Mouse (Mus musculus): ENCODE measurements at regions not wholly inside any gene's neighbourhood (a gene's known extent, or its start where the extent isn't known, plus 50 kb on each side); places are given as distances from the start of the nearest gene placed in this dataset.
"Not testable (repeated sequence)": the region's sequence is repeated elsewhere in the genome, so short reads cannot be mapped to it uniquely, and the experiment has no call there.

GRCm38 (mm10) chr13:5920422-5920821 lies 59.1 kb downstream of the Klf6 start:
- Histone ChIP-seq H3K4me3 (replicated peaks; ENCODE audit: extremely low read depth, low read depth, low read length) (no peak overlapping the region), H3K4me1 (ENCODE audit: control insufficient read depth, insufficient read depth, low read length) (no peaks in the 10 kb centered on the region)
- no peak for DNase-seq
- WGBS = 64% methylated on average over 3 of the region's 3 CpGs
- TF ChIP-seq CTCF (IDR thresholded peaks at IDR 0.05; ENCODE audit: insufficient read depth, low read length) (no peak), POLR2A (IDR thresholded peaks at IDR 0.05; ENCODE audit: borderline replicate concordance, extremely low read depth, low read depth, low read length) (no peak)

GRCm38 (mm10) chr13:5931433-5931832 lies 70.2 kb downstream of the Klf6 start:
- DNase-seq = no peak
- Histone ChIP-seq H3K4me3 (replicated peaks; ENCODE audit: extremely low read depth, low read depth, low read length) (no peak overlapping the region), H3K4me1 (ENCODE audit: control insufficient read depth, insufficient read depth, low read length) (no peaks in the 10 kb centered on the region)
- TF ChIP-seq POLR2A (IDR thresholded peaks at IDR 0.05; ENCODE audit: borderline replicate concordance, extremely low read depth, low read depth, low read length) (no peak), CTCF (IDR thresholded peaks at IDR 0.05; ENCODE audit: insufficient read depth, low read length) (no peak)
- 55% methylated on average over 2 of the region's 2 CpGs for WGBS

- TF ChIP-seq CTCF (IDR thresholded peaks at IDR 0.05; ENCODE audit: insufficient read depth, low read length) = no peak
- TF ChIP-seq POLR2A (IDR thresholded peaks at IDR 0.05; ENCODE audit: borderline replicate concordance, extremely low read depth, low read depth, low read length) = no peak
- no peak for DNase-seq
- Histone ChIP-seq H3K4me3 (replicated peaks; ENCODE audit: extremely low read depth, low read depth, low read length) (no peak overlapping the region), H3K4me1 (ENCODE audit: control insufficient read depth, insufficient read depth, low read length) (no peaks in the 10 kb centered on the region)
- 81% methylated on average over 2 of the region's 2 CpGs for WGBS
Measured at GRCm38 (mm10) chr13:5937436-5937835, 76.2 kb downstream of the Klf6 start.

- H3K4me3 ChIP-seq (replicated peaks; ENCODE audit: extremely low read depth, low read depth, low read length) = no peak overlapping the region
- no peak for TF ChIP-seq CTCF (IDR thresholded peaks at IDR 0.05; ENCODE audit: insufficient read depth, low read length)
- no peak for TF ChIP-seq POLR2A (IDR thresholded peaks at IDR 0.05; ENCODE audit: borderline replicate concordance, extremely low read depth, low read depth, low read length)
- 79% methylated on average over 4 of the region's 4 CpGs for WGBS
Measured at GRCm38 (mm10) chr13:5937970-5938369, 76.7 kb downstream of the Klf6 start.

GRCm38 (mm10) chr13:5939368-5939767 lies 78.1 kb downstream of the Klf6 start:
- H3K4me3 ChIP-seq (replicated peaks; ENCODE audit: extremely low read depth, low read depth, low read length) = no peak overlapping the region
- TF ChIP-seq CTCF (IDR thresholded peaks at IDR 0.05; ENCODE audit: insufficient read depth, low read length) (no peak), POLR2A (IDR thresholded peaks at IDR 0.05; ENCODE audit: borderline replicate concordance, extremely low read depth, low read depth, low read length) (no peak)
- H3K4me1 ChIP-seq (ENCODE audit: control insufficient read depth, insufficient read depth, low read length) = no peaks in the 10 kb centered on the region
- no peak for DNase-seq
- WGBS = 62% methylated on average over 3 of the region's 3 CpGs

More at GRCm38 (mm10) chr13:5937970-5938369, 76.7 kb downstream of the Klf6 start:
- no peaks in the 10 kb centered on the region for H3K4me1 ChIP-seq (ENCODE audit: control insufficient read depth, insufficient read depth, low read length)
- no peak for DNase-seq

- Histone ChIP-seq H3K4me3 (replicated peaks; ENCODE audit: extremely low read depth, low read depth, low read length) (no peak overlapping the region), H3K4me1 (ENCODE audit: control insufficient read depth, insufficient read depth, low read length) (no peaks in the 10 kb centered on the region)
- no peak for DNase-seq
- WGBS = 91% methylated on average over 2 of the region's 2 CpGs
- no peak for TF ChIP-seq POLR2A (IDR thresholded peaks at IDR 0.05; ENCODE audit: borderline replicate concordance, extremely low read depth, low read depth, low read length)
- no peak for TF ChIP-seq CTCF (IDR thresholded peaks at IDR 0.05; ENCODE audit: insufficient read depth, low read length)
Measured at GRCm38 (mm10) chr13:5952863-5953262, 91.6 kb downstream of the Klf6 start.

- DNase-seq; H3K4me1 ChIP-seq (ENCODE audit: control insufficient read depth, insufficient read depth, low read length); H3K4me3 ChIP-seq (replicated peaks; ENCODE audit: extremely low read depth, low read depth, low read length): not testable (repeated sequence)
Measured at GRCm38 (mm10) chr13:5955121-5955520, 93.8 kb downstream of the Klf6 start.

- 20% methylated on average over 1 of the region's 1 CpGs for WGBS
- Histone ChIP-seq H3K4me3 (replicated peaks; ENCODE audit: extremely low read depth, low read depth, low read length) (no peak overlapping the region), H3K4me1 (ENCODE audit: control insufficient read depth, insufficient read depth, low read length) (no peaks in the 10 kb centered on the region)
- TF ChIP-seq CTCF (IDR thresholded peaks at IDR 0.05; ENCODE audit: insufficient read depth, low read length) (no peak), POLR2A (IDR thresholded peaks at IDR 0.05; ENCODE audit: borderline replicate concordance, extremely low read depth, low read depth, low read length) (no peak)
- no peak for DNase-seq
Measured at GRCm38 (mm10) chr13:5956145-5956544, 94.9 kb downstream of the Klf6 start.

- TF ChIP-seq CTCF (IDR thresholded peaks at IDR 0.05; ENCODE audit: insufficient read depth, low read length) (no peak), POLR2A (IDR thresholded peaks at IDR 0.05; ENCODE audit: borderline replicate concordance, extremely low read depth, low read depth, low read length) (no peak)
- H3K4me3 ChIP-seq (replicated peaks; ENCODE audit: extremely low read depth, low read depth, low read length) = no peak overlapping the region
- DNase-seq = no peak
- WGBS = 82% methylated on average over 1 of the region's 1 CpGs
- H3K4me1 ChIP-seq (ENCODE audit: control insufficient read depth, insufficient read depth, low read length) = no peaks in the 10 kb centered on the region
Measured at GRCm38 (mm10) chr13:5962947-5963346, 101.7 kb downstream of the Klf6 start.

- no peak for TF ChIP-seq POLR2A (IDR thresholded peaks at IDR 0.05; ENCODE audit: borderline replicate concordance, extremely low read depth, low read depth, low read length)
- Histone ChIP-seq H3K4me1 (ENCODE audit: control insufficient read depth, insufficient read depth, low read length) (no peaks in the 10 kb centered on the region), H3K4me3 (replicated peaks; ENCODE audit: extremely low read depth, low read depth, low read length) (no peak overlapping the region)
- 95% methylated on average over 1 of the region's 1 CpGs for whole genome bisulfite sequencing
- no peak for DNase-seq
Measured at GRCm38 (mm10) chr13:5964626-5965025, 103.3 kb downstream of the Klf6 start.

- no peaks in the 10 kb centered on the region for H3K4me1 ChIP-seq (ENCODE audit: control insufficient read depth, insufficient read depth, low read length)
- TF ChIP-seq POLR2A (IDR thresholded peaks at IDR 0.05; ENCODE audit: borderline replicate concordance, extremely low read depth, low read depth, low read length) = no peak
- TF ChIP-seq CTCF (IDR thresholded peaks at IDR 0.05; ENCODE audit: insufficient read depth, low read length) = no peak
- DNase-seq = no peak
Measured at GRCm38 (mm10) chr13:5978615-5979014, 117.3 kb downstream of the Klf6 start.

More at GRCm38 (mm10) chr13:5978615-5979014, 117.3 kb downstream of the Klf6 start:
- WGBS = 69% methylated on average over 1 of the region's 1 CpGs
- no peak overlapping the region for H3K4me3 ChIP-seq (replicated peaks; ENCODE audit: extremely low read depth, low read depth, low read length)

All from lung, adult 2 months (tissue).